Mouse (Mus musculus) left cerebral cortex, adult 8-10 months (tissue): ENCODE data around the gene Ppp5c. TPM values are rescaled to one million over a fixed set of nuclear protein-coding genes. Genes with fewer than 3 reads are reported as not detected.

ENCODE experiments used
- DNase-seq, 2 experiments: peaks; one replicate each; pipeline ENCODE4 v3.0.0; 2022; ENCODE audit warnings: low spot score in 2 of 2
- total RNA-seq, 4 experiments: library from RNA; stranded (reverse); gene quantifications; 2 replicates each; pipeline ENCODE4 v1.2.4; 2022

The Ppp5c gene
- total RNA-seq, 4 experiments from 2014 or later = 149 to 165 (median 157) TPM

DNA sequence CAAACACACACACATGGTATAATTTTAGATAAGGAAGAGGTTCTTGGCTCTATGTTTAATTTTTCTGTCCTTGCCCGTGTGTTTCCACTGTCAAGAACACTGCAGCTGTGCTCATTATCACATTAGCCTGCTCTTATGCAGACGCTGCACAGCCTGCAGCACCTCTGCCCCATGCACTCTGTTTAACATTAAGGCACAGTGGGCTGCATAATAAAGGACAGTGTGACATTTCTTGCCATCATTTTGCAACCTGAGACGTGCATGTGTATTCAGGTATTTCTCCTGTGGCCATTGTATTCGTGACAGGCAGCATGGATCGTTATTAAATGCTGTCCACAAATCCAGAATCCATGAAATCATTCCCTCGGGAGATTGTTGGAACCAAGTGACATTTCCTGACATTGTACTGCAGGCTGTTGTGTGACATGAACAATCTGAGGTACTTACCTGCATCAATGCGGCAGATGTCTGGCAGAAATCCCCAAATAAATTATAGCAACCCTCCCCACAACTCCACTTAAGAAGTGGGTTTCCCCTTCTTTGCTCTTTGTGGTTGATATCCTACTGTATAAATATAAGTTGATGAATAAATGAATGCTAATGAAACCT is 40.1 kb downstream of the Ppp5c start:
- no peak for DNase-seq

DNA sequence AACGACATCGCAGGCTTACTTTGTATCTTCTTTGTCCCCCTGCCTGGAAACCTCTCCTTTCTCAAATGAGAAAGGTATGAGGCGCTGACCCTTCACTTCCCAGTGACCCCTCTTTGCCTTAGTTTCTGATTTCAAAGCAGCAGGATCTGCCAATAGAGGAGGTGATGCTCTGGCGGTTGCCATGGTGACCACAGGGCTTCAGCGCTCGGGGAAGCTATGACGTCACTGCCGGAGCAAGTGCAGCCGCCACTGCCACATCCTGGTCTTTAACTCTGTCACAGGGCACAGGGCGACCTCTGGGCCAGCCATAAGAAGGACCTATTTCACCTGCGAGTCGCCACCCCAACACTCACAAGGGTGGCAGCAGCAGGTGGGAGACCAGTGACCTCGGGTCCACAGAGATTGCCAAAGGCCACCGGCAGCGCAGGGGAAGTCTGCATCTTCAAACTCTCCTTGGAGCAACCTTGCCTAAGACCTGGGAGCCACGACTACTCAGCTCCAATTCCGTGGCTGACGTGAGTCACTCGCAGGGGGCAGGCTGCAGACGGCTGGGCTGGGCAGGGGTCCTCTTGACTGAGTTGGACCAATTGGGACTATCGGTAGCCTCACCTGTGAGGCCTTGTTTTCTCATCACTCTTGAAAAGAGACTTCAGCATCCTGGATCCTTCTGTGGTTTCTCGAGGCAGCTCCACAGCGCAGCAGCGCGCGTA is 44.7 kb downstream of the Ppp5c start, which contains the start of gene Gm42372:
Gm42372 (plus strand) TSS at position 228 of the 710 bp plus-strand sequence.
- peak; percentile 70 to 92 for DNase-seq

DNA sequence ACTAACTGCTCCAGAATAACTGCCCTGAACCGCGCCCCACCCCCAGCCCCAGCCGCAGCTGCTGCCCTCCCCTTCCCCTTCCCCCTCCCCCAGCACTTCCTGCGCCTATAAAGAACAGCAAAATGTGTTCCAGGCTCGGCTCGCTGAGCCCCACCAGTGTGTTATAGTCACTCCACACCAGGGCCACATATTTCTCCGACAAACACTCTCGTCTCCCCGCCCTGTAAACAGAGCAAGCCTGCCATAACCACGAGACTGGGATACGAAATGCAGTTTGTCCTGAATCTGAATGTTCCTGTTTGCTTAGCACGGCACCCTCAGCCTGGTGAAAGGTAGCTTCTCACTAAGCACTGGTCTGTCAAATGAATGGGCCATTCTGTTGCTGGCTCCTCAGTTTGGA is 47.4 kb downstream of the Ppp5c start:
- DNase-seq = no peak

DNA sequence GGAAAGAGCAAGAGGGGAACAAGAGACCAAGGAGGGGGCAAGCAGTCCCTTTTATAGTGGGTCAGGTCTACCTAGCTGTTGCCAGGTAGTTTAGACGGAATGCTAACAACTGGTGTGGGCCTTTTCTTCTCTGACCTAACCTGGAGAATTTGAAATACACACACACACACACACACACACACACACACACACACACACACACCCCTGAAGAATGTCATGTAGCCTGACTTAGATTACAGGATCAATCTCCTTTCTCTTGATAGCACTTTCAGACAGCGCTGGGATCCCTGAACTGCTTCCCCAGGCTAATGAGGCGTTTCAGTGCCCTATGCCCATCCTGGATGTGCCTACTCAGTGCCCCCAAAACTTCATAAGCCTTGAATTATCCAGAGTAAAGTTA is 49.1 kb downstream of the Ppp5c start:
- DNase-seq = no peak

DNA sequence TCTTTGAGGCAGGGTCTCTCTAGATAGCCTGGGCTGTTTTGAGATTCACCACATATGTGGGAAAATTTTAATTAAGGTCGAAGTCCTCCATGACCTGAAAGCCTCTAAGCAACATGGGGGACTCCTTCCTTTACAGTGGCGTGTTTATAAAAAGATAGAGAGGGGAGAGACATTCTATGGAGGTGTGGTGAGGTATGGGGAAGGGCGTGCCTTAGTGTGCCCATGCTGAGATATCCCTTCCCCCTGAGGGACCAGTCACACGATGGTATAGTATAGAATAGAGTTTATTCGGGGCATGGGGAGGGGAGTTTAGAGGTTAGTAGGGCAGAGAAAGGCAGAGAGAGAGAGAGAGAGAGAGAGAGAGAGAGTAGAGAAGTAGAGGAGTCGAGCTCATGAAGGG is 49.6 kb downstream of the Ppp5c start:
- DNase-seq = no peak

DNA sequence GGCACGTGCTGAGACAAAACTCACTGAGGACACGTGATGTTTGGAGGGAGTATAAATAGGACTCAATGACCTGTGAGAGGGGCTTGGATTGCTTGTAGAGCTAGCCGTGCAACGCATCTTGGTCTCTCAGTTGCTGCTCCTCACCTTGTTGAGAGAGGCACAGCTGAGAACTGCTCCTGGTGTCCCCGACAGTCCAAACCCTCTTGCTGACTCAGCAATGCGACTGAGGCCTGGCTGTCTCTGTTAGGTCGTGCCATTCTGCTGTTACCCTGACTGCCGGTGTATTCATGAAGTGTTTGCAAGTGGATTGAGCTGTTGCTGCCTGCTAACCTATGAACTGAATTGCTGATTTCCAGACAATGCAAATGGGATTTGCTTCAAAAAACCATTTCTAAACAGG is 51.4 kb downstream of the Ppp5c start:
- DNase-seq = no peak

DNA sequence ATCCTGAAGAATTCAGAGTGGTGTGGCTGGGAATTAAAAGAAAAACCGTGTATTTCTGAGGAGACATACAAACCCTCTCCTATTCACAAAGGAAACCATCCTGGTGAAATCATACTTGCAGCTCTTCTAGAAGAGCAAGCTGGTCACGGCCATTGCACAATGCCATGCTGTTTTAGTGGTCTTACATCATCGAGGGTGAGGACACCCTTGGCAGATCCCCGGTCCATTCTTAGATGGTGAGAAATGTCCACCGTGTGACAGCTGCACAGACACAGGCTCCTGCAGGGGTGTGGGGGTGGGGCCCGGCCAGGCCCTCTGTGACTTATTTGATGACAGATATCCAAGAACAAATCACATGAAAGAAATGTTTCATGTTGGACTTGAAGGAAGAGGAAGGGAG is 53.7 kb downstream of the Ppp5c start:
- DNase-seq = peak in 1 of 2 experiments; percentile 60

DNA sequence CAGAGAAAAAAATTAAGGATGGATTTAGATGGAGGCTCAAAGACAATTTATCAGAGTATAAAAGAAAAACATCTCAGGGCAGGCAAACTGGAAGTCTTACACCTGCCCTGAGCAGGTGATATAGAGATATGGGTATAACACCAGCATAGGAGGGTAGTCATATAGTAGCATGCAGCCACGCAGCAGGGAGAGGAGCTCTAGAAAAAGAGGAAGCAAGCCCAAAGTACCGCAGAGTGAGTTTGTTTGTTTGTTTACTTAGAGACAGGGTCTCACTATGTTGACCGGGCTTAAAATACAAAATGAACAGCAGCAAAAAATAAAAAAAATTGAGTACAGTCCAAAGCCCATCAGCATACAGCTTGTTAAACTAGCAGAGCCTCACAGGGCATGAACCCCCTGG is 56.6 kb downstream of the Ppp5c start:
- no peak for DNase-seq

DNA sequence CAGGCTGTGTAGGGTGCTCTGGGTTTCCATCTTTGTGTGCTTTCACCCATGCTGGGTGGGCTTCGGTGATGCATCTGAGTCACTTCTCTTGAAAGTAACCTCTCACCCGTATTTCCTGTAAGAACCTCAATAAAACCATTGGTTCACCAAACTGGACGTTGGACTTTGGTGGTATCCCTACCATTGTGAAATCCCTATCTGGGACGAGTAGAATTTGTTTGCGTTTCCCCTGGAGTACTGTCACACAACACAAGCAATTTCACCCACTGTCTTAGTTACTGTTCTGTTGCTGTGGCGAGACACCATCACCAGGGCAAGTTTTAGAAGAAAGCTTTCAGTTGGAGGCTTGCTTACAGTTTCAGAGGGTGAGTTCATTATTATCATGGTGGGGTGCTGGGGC is 59.3 kb downstream of the Ppp5c start:
- no peak for DNase-seq

DNA sequence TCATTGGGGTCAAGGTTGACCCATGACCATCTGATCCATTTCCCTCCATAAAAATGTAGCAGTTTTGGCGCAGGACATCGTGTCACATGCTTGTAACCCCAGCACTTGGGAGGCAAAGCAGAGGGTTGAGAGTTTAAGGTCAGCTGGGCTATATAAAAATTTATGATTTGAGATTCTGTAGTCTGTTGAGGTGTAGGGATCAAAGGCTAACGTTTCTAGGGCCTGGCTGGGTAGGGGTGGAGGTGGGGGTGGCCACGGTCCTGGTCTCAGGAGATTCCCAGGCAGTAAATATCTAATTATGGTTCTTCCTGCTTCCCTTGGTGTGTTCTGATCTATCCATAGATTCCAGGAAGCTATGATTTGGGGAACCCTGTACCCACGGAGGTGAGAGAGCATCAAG is 66.0 kb downstream of the Ppp5c start:
- no peak for DNase-seq

DNA sequence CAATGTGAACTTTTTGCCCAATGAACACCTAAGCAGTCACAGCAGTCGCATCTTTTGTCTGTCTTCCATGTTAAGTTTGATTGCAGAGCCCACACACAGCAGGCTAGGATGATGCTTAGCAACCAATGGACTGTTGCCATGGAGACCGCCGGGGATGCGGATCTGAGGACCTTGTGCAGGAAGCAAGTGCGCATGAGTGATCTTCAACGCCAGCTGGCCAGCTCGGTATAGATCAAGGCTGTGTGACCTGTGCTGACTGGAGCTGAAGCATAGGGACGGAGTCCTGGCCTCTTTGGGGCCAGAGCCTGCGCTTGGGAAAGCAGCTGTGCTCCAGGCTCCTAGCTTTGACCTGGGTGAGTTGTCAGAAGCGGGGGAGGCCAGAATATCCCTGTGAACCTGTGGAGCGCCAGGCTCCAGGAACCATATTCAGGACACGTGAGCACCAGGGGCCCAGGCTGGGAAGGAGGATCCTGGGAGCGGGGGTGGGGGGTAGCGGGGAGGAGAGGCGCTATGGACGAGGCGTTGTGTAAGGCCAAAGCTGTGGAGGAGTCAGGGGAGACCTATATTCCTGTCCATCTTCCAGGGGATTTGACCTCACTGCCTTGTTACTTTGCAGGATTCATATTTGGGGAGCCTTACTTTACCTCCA is 68.1 kb downstream of the Ppp5c start, which contains the start of gene Pnmal1:
Pnmal1 (plus strand) TSS at position 141 of the 649 bp plus-strand sequence.
- peak; percentile 69 to 97 for DNase-seq

DNA sequence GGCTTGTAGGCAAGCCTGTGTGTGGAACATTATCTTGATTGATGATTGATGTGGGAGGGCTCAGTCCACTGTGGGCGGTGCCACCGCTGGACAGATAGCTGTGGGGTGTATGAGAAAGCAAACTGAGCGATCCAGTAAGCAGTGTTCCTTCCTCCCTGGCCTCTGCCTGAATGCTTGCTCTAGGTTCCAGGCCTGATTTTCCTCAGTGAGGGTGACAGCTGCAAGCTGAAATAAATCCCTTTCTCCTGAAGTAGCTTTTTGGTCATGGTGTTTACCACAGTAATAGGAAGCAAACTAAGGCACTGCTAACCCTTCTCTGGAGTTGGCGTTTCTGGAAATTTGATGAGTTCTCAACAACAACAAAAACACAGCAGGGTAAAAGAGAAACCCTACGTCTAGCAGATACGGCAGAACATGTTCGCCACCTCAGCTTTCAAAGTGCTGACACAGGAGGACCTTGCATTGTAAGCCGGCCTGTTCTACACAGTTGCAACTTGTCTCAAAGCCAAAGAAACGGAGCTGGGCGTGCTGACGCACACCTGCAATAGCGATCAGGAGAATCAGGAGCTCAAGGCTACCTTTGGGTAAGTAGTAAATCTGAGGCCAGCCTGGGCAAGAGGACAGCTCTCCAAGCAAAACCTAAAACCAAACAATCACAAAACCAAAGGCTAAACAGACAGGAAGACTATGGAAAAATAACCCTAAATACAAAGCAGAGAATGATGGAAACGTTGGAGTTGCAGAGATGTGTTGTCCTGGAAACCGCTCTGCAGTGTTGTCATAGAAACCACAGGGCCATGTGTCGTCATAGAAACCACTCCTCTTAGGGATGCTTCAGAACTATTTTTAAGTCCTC is 71.1 kb downstream of the Ppp5c start:
- DNase-seq = peak; percentile 57 to 77

DNA sequence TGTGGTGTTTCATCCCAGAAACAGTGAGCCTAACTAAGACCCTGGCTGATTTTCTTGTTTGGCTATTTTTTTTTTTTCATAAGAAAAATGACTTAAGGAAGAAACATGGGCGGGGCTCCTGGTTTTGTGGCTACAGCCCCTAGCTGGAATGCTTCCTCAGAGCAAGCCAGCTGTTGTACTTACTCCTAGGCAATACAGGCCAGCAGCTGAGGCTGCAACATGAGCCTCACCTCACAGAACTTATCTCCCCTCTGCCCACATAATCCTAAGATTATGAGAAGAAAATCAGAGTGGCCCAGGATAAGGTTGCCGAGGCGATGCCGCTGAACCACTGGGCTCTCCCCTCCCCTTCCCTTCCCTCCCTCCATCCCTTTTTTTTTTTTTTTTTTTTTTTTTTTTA is 72.0 kb downstream of the Ppp5c start:
- DNase-seq = no peak

Other genes starting within 250 kb of the Ppp5c start
- 1 to 10 TPM; 4.3 to 7.4 (median 7.0) TPM for gene Slc1a5, start 246.6 kb downstream of the Ppp5c start, total RNA-seq
- gene Strn4, start 212.0 kb downstream of the Ppp5c start, total RNA-seq = 100 to 1,000 TPM; 205 to 269 (median 250) TPM
- gene Fkrp, start 211.2 kb downstream of the Ppp5c start, total RNA-seq = 10 to 100 TPM; 49.6 to 68.2 (median 56.9) TPM
- gene Prkd2, start 185.0 kb downstream of the Ppp5c start, total RNA-seq = 1 to 10 TPM; 4.2 to 6.8 (median 5.5) TPM
- 100 to 1,000 TPM; 163 to 169 (median 166) TPM for gene Dact3, start 152.6 kb downstream of the Ppp5c start, total RNA-seq
- gene Gng8, start 136.1 kb downstream of the Ppp5c start, total RNA-seq = 1 to 10 TPM; 2.1 to 3.5 (median 3.5) TPM
- under 1 TPM in 3 of 4 experiments, not detected in 1; 0.11 to 0.16 (median 0.13) TPM for gene Ptgir, start 121.4 kb downstream of the Ppp5c start, total RNA-seq
- gene Calm3, start 103.8 kb downstream of the Ppp5c start, total RNA-seq = 1,000 to 10,000 TPM; 1,595 to 1,874 (median 1,737) TPM
- 100 to 1,000 TPM; 270 to 304 (median 294) TPM for gene Pnmal2, start 83.2 kb downstream of the Ppp5c start, total RNA-seq
- gene Pnmal1, start 68.2 kb downstream of the Ppp5c start, total RNA-seq = 100 to 1,000 TPM; 101 to 107 (median 104) TPM
- gene Gm42372, start 44.8 kb downstream of the Ppp5c start, total RNA-seq = 10 to 100 TPM; 60.8 to 66.8 (median 62.2) TPM
- 1 to 10 TPM; 1.9 to 2.3 (median 2.1) TPM for gene Ccdc8, start 35.2 kb downstream of the Ppp5c start, total RNA-seq
- 10 to 100 TPM in 1 of 4 experiments, 1 to 10 TPM in 3; 5.9 to 11.5 (median 8.9) TPM for gene Hif3a, start 34.5 kb upstream of the Ppp5c start, total RNA-seq
- gene Psg16, start 46.1 kb upstream of the Ppp5c start, total RNA-seq = 1 to 10 TPM; 4.4 to 6.5 (median 5.5) TPM
- gene Ceacam3, start 122.4 kb upstream of the Ppp5c start, total RNA-seq = not detected
- under 1 TPM in 3 of 4 experiments, not detected in 1; 0.06 to 0.11 (median 0.09) TPM for gene Psg29, start 175.6 kb upstream of the Ppp5c start, total RNA-seq